Mouse (Mus musculus): ENCODE data around the gene Kcne2.
A peak's percentile ranks its signal among the peaks of the same experiment; 100 is the strongest.

The Kcne2 gene

GRCm38 (mm10) chr16:92309126-92309525, 16.9 kb downstream of the Kcne2 start:
- DNase-seq (ENCODE audit: low read depth, low spot score) = no peak

GRCm38 (mm10) chr16:92313953-92314741, 22.0 kb downstream of the Kcne2 start:
- DNase-seq (ENCODE audit: low read depth, low spot score) = no peak

GRCm38 (mm10) chr16:92316049-92316738, 24.0 kb downstream of the Kcne2 start:
- no peak for DNase-seq (ENCODE audit: low read depth, low spot score)

GRCm38 (mm10) chr16:92319353-92320109, 27.3 kb downstream of the Kcne2 start:
- DNase-seq (ENCODE audit: low read depth, low spot score) = no peak

GRCm38 (mm10) chr16:92320361-92320760, 28.2 kb downstream of the Kcne2 start:
- DNase-seq (ENCODE audit: low read depth, low spot score) = no peak

- no peak for DNase-seq (ENCODE audit: low read depth, low spot score)
These were observed 29.2 kb downstream of the Kcne2 start, which contains the start of gene Fam243 for GRCm38 (mm10) chr16:92321341-92321740. Fam243 (minus strand) TSS chr16:92321441.

GRCm38 (mm10) chr16:92324309-92325061, 32.3 kb downstream of the Kcne2 start:
- DNase-seq (ENCODE audit: low read depth, low spot score) = no peak

- DNase-seq (ENCODE audit: low read depth, low spot score) = no peak
These were observed 32.8 kb downstream of the Kcne2 start for GRCm38 (mm10) chr16:92325062-92325406.

GRCm38 (mm10) chr16:92327911-92328310, 35.7 kb downstream of the Kcne2 start:
- DNase-seq (ENCODE audit: low read depth, low spot score) = no peak

GRCm38 (mm10) chr16:92330966-92331365, 38.8 kb downstream of the Kcne2 start:
- DNase-seq (ENCODE audit: low read depth, low spot score) = no peak

GRCm38 (mm10) chr16:92334600-92334999, 42.4 kb downstream of the Kcne2 start:
- DNase-seq (ENCODE audit: low read depth, low spot score) = no peak

GRCm38 (mm10) chr16:92336280-92336679, 44.1 kb downstream of the Kcne2 start:
- DNase-seq (ENCODE audit: low read depth, low spot score) = peak; percentile 64

- DNase-seq (ENCODE audit: low read depth, low spot score) = peak; percentile 56
These were observed 48.7 kb downstream of the Kcne2 start for GRCm38 (mm10) chr16:92340612-92341511.

GRCm38 (mm10) chr16:92345177-92345576, 53.0 kb downstream of the Kcne2 start:
- DNase-seq (ENCODE audit: low read depth, low spot score) = no peak

GRCm38 (mm10) chr16:92346297-92346916, 54.2 kb downstream of the Kcne2 start:
- no peak for DNase-seq (ENCODE audit: low read depth, low spot score)
